Mouse (Mus musculus): ENCODE measurements around the gene Rab31. TPM values are rescaled to one million over a fixed set of nuclear protein-coding genes. Genes with fewer than 3 reads are reported as not detected.

The Rab31 gene
- polyA plus RNA-seq, 2 experiments: 2.7 to 5.0 TPM

- Histone ChIP-seq H3K36me3 (replicated peaks; ENCODE audit: control insufficient read depth, insufficient read depth, low read depth) (no peaks in the 10 kb centered on the region), H3K4me2 (ENCODE audit: low read depth) (no peak overlapping the region), H3K9ac (replicated peaks) (no peak overlapping the region), H3K4me1 (replicated peaks; ENCODE audit: control insufficient read depth in 2 of 2, insufficient read depth in 2 of 2, low read length in 1 of 2) (0 out of 4 replicates have a peak, but pooled peaks cover 0 to 3% of the 10 kb centered on the region in 2 experiments), H3K27me3 (ENCODE audit: control insufficient read depth, insufficient read depth, low read length) (no peaks in the 10 kb centered on the region), H3K4me3 (ENCODE audit: insufficient read depth in 1 of 2, low read depth in 2 of 2, low read length in 2 of 2) (no peak overlapping the region), H3K9me3 (ENCODE audit: control insufficient read depth, low read length) (no peaks in the 10 kb centered on the region), H3K27ac (no peak overlapping the region)
- DNase-seq (ENCODE audit: low read depth in 3 of 3, low spot score in 3 of 3): no peak
- WGBS (ENCODE audit: insufficient replicate concordance): 54% methylated on average over 2 of the region's 2 CpGs
- no peak for ATAC-seq (ENCODE audit: insufficient read depth)
- no peak for TF ChIP-seq CTCF (IDR thresholded peaks at IDR 0.05; ENCODE audit: low read depth)
- no peak for TF ChIP-seq EP300 (IDR thresholded peaks at IDR 0.05; ENCODE audit: low read depth)
Measured at GRCm38 (mm10) chr17:65725814-65726213, 46.7 kb downstream of the Rab31 start.

GRCm38 (mm10) chr17:65725381-65725780 lies 47.2 kb downstream of the Rab31 start:
- 54% methylated on average over 8 of the region's 8 CpGs for WGBS (ENCODE audit: insufficient replicate concordance)
- no peaks in the 10 kb centered on the region for H3K36me3 ChIP-seq (replicated peaks; ENCODE audit: control insufficient read depth, insufficient read depth, low read depth)
- no peak for TF ChIP-seq CTCF (IDR thresholded peaks at IDR 0.05; ENCODE audit: low read depth)
- TF ChIP-seq EP300 (IDR thresholded peaks at IDR 0.05; ENCODE audit: low read depth): no peak
- H3K4me1 ChIP-seq (replicated peaks; ENCODE audit: control insufficient read depth in 2 of 2, insufficient read depth in 2 of 2, low read length in 1 of 2): 0 out of 4 replicates have a peak, but pooled peaks cover 0 to 2% of the 10 kb centered on the region in 2 experiments
- no peak for DNase-seq (ENCODE audit: low read depth in 3 of 3, low spot score in 3 of 3)
- no peak overlapping the region for H3K4me2 ChIP-seq (ENCODE audit: low read depth)
- H3K4me3 ChIP-seq (ENCODE audit: insufficient read depth in 1 of 2, low read depth in 2 of 2, low read length in 2 of 2): no peak overlapping the region
- no peak overlapping the region for H3K9ac ChIP-seq (replicated peaks)
- no peaks in the 10 kb centered on the region for H3K9me3 ChIP-seq (ENCODE audit: control insufficient read depth, low read length)
- no peaks in the 10 kb centered on the region for H3K27me3 ChIP-seq (ENCODE audit: control insufficient read depth, insufficient read depth, low read length)
- no peak overlapping the region for H3K27ac ChIP-seq
- ATAC-seq (ENCODE audit: insufficient read depth): no peak

GRCm38 (mm10) chr17:65724254-65724653 lies 48.3 kb downstream of the Rab31 start:
- no peak overlapping the region for H3K4me2 ChIP-seq (ENCODE audit: low read depth)
- H3K36me3 ChIP-seq (replicated peaks; ENCODE audit: control insufficient read depth, insufficient read depth, low read depth): no peaks in the 10 kb centered on the region
- no peak overlapping the region for H3K27ac ChIP-seq
- H3K4me3 ChIP-seq (ENCODE audit: insufficient read depth in 1 of 2, low read depth in 2 of 2, low read length in 2 of 2): no peak overlapping the region
- no peak for TF ChIP-seq CTCF (IDR thresholded peaks at IDR 0.05; ENCODE audit: low read depth)
- TF ChIP-seq EP300 (IDR thresholded peaks at IDR 0.05; ENCODE audit: low read depth): no peak
- no peaks in the 10 kb centered on the region for H3K27me3 ChIP-seq (ENCODE audit: control insufficient read depth, insufficient read depth, low read length)
- no peak for DNase-seq (ENCODE audit: low read depth in 3 of 3, low spot score in 3 of 3)
- no peak overlapping the region for H3K9ac ChIP-seq (replicated peaks)
- no peaks in the 10 kb centered on the region for H3K4me1 ChIP-seq (replicated peaks; ENCODE audit: control insufficient read depth in 2 of 2, insufficient read depth in 2 of 2, low read length in 1 of 2)
- 36% methylated on average over 11 of the region's 11 CpGs for WGBS (ENCODE audit: insufficient replicate concordance)
- peak; percentile 15; the same call in 1 of the 2 replicates for ATAC-seq (ENCODE audit: insufficient read depth)
- no peaks in the 10 kb centered on the region for H3K9me3 ChIP-seq (ENCODE audit: control insufficient read depth, low read length)

- DNase-seq (ENCODE audit: low read depth in 3 of 3, low spot score in 3 of 3) (no peak), ATAC-seq (ENCODE audit: insufficient read depth) (no peak)
- Histone ChIP-seq H3K4me1 (replicated peaks; ENCODE audit: control insufficient read depth in 2 of 2, insufficient read depth in 2 of 2, low read length in 1 of 2) (no peaks in the 10 kb centered on the region), H3K9me3 (ENCODE audit: control insufficient read depth, low read length) (no peaks in the 10 kb centered on the region), H3K9ac (replicated peaks) (no peak overlapping the region), H3K4me2 (ENCODE audit: low read depth) (no peak overlapping the region), H3K27me3 (ENCODE audit: control insufficient read depth, insufficient read depth, low read length) (no peaks in the 10 kb centered on the region), H3K36me3 (replicated peaks; ENCODE audit: control insufficient read depth, insufficient read depth, low read depth) (no peaks in the 10 kb centered on the region), H3K4me3 (ENCODE audit: insufficient read depth in 1 of 2, low read depth in 2 of 2, low read length in 2 of 2) (no peak overlapping the region), H3K27ac (no peak overlapping the region)
- 70% methylated on average over 8 of the region's 8 CpGs for WGBS (ENCODE audit: insufficient replicate concordance)
- TF ChIP-seq EP300 (IDR thresholded peaks at IDR 0.05; ENCODE audit: low read depth) (no peak), CTCF (IDR thresholded peaks at IDR 0.05; ENCODE audit: low read depth) (no peak)
Measured at GRCm38 (mm10) chr17:65723633-65724032, 48.9 kb downstream of the Rab31 start.

GRCm38 (mm10) chr17:65721330-65721729 lies 51.2 kb downstream of the Rab31 start:
- no peaks in the 10 kb centered on the region for H3K27me3 ChIP-seq (ENCODE audit: control insufficient read depth, insufficient read depth, low read length)
- no peaks in the 10 kb centered on the region for H3K9me3 ChIP-seq (ENCODE audit: control insufficient read depth, low read length)
- DNase-seq (ENCODE audit: low read depth in 3 of 3, low spot score in 3 of 3): no peak
- H3K9ac ChIP-seq (replicated peaks): no peak overlapping the region
- H3K4me1 ChIP-seq (replicated peaks; ENCODE audit: control insufficient read depth in 2 of 2, insufficient read depth in 2 of 2, low read length in 1 of 2): no peaks in the 10 kb centered on the region
- no peaks in the 10 kb centered on the region for H3K36me3 ChIP-seq (replicated peaks; ENCODE audit: control insufficient read depth, insufficient read depth, low read depth)
- ATAC-seq (ENCODE audit: insufficient read depth): no peak
- H3K4me3 ChIP-seq (ENCODE audit: insufficient read depth in 1 of 2, low read depth in 2 of 2, low read length in 2 of 2): no peak overlapping the region
- no peak for TF ChIP-seq EP300 (IDR thresholded peaks at IDR 0.05; ENCODE audit: low read depth)
- no peak for TF ChIP-seq CTCF (IDR thresholded peaks at IDR 0.05; ENCODE audit: low read depth)
- H3K4me2 ChIP-seq (ENCODE audit: low read depth): no peak overlapping the region
- no peak overlapping the region for H3K27ac ChIP-seq
